Mouse (Mus musculus) forebrain, embryonic 11.5 days (tissue): ENCODE measurements around the gene Abcd3. TPM values are rescaled to one million over a fixed set of nuclear protein-coding genes. Genes with fewer than 3 reads are reported as not detected.

ENCODE experiments used
- ATAC-seq: fragments of 200-750 bp; cut with Nextera tagmentation; replicated peaks from 2 replicates; pipeline ENCODE4 v1.8.0; 2017; ENCODE audit warnings: moderate TSS enrichment; ENCODE audit not compliant: low FRiP score
- DNase-seq: peaks from one replicate; pipeline ENCODE4 v3.0.0-alpha.2; 2017; ENCODE audit warnings: low spot score
- H3K27ac ChIP-seq: fragments of 300-500 bp; sonication (generic); 2 replicates; pipeline ENCODE4 v1.5.1; 2014; ENCODE audit warnings: low read depth, low read length
- H3K27me3 ChIP-seq: fragments of 300-500 bp; sonication (generic); 2 replicates; pipeline ENCODE4 v1.6.1; 2014; ENCODE audit warnings: mild to moderate bottlenecking, low read length, mixed read lengths; ENCODE audit not compliant: control insufficient read depth, insufficient read depth
- H3K36me3 ChIP-seq: fragments of 300-500 bp; sonication (generic); 2 replicates; pipeline ENCODE4 v1.6.1; 2014; ENCODE audit warnings: mild to moderate bottlenecking, low read length, moderate library complexity, mixed read lengths; ENCODE audit not compliant: control insufficient read depth, insufficient read depth
- H3K4me1 ChIP-seq: fragments of 300-500 bp; sonication (generic); replicated peaks from 2 replicates; pipeline ENCODE4 v1.6.1; 2014; ENCODE audit warnings: low read length, mixed read lengths; ENCODE audit not compliant: control insufficient read depth, insufficient read depth
- H3K4me2 ChIP-seq: fragments of 300-500 bp; sonication (generic); 2 replicates; pipeline ENCODE4 v1.6.1; 2014; ENCODE audit warnings: low read depth, mild to moderate bottlenecking, low read length, moderate library complexity, mixed read lengths; ENCODE audit not compliant: severe bottlenecking
- H3K4me3 ChIP-seq: fragments of 300-500 bp; sonication (generic); 2 replicates; pipeline ENCODE4 v1.5.1; 2014; ENCODE audit warnings: low read depth, low read length
- H3K9ac ChIP-seq: fragments of 300-500 bp; sonication (generic); 2 replicates; pipeline ENCODE4 v1.6.1; 2014; ENCODE audit warnings: low read length
- H3K9me3 ChIP-seq: fragments of 300-500 bp; sonication (generic); 2 replicates; pipeline ENCODE4 v1.6.1; 2016; ENCODE audit warnings: low read length, mixed read lengths; ENCODE audit not compliant: control insufficient read depth
- WGBS: fragments of 180-500 bp; shearing (Covaris S2); extraction: QIAGEN DNeasy Blood & Tissue Kit; methylation state at CpG from one replicate; pipeline ENCODE4 v1.1.7; 2014; 5-methylcytosine and 5-hydroxymethylcytosine counted together
- polyA plus RNA-seq: library from polyadenylated mRNA; unstranded; fragments of >200 nt; fragmentation: Nextera tagmentation; extraction: Ambion mirVana; gene quantifications from 2 replicates; pipeline ENCODE4 v1.2.1, GENCODE M21; 2014

Gene Abcd3
- polyA plus RNA-seq, 1 experiment from 2014 or later: 59.0 TPM

DNA sequence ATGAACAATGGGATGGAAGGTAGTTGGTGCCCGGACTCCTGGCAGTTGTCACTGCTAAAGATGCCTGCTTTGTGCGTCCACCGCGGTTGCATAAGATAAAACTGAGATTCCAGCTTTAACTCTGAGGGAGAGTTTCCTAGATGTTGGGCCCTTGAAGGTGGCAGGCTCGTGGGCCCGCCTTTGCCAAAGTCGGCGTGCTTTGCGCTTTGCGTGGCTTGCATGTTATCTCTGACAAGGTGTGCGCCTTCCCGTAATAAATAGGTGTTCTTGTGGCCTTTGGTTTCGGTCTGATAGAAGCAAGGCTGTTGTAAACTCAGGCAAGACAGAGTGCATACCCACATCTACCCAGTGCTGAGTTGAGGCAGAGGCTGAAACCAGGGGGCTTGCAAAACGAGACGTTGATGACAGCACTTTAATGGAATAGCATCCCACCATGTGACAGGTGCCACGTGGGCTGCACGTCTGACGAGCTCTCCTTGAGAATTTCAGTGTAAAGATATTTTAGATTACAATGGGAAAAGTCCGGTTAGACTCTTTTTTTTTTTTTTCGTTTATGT, 91.1 kb downstream of the Abcd3 start:
- H3K36me3 ChIP-seq: no peaks in the 10 kb centered on the region
- no peaks in the 10 kb centered on the region; the same call in 1 of the 2 replicates for H3K27me3 ChIP-seq
- H3K4me2 ChIP-seq: peak overlapping the region; percentile 68
- 7% methylated on average over 20 of the region's 20 CpGs for WGBS
- no peaks in the 10 kb centered on the region for H3K9me3 ChIP-seq
- H3K4me1 ChIP-seq: peaks cover 16% of the 10 kb centered on the region
- DNase-seq (no peak), ATAC-seq (no peak)
- H3K9ac ChIP-seq: peak overlapping the region; percentile 60
- H3K4me3 ChIP-seq: peak overlapping the region; percentile 66
- no peak overlapping the region for H3K27ac ChIP-seq

DNA sequence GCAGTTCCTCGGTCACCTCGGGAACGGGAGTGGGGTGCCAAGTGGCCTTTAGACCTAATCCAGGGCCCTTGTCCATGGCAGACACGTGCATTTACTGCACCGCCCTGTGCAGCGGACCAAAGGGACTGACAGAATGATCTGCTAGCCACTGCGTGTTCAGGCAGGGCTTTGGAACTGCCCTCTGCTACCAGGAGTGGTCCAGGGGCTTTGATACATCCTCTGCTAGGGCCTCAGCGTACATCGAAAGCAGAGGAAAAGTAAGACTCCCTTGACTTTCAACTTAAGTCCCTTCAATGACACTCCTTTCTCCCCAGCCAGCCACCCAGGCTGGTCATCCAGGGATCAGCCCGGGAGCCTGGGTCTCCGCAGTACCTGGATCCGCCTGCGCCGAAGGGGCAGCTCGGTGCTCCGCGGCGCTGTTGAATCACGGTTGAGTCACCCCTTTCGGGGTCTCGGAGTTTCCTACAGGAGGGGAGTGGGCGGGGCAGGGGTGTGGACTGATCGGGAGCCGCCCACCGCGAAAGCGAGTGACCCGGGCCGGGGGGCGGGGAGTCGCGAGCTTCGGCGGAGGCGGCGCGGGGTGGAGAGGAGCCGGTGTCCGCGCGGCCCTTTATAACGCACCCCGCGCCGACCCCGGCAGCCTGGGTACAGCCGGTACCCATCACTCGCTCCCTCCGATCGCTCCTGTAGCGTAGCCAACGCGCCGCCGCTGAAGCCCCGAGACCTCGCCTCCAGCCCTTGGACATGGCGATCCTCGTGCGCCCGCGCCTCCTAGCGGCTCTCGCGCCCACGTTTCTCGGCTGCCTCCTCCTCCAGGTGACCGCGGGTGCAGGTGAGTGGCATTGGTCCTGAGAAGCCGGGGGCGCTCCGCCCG, 91.9 kb downstream of the Abcd3 start, which contains the start of gene F3:
F3 (plus strand) TSS at position 567 of the 874 bp plus-strand sequence.
- H3K9me3 ChIP-seq: no peaks in the 10 kb centered on the region
- DNase-seq (peak; percentile 92), ATAC-seq (peak; percentile 93)
- peaks cover 16% of the 10 kb centered on the region for H3K4me1 ChIP-seq
- under 1% methylated on average over 65 of the region's 73 CpGs for WGBS
- H3K4me2 ChIP-seq: peak within 1 kb of the TSS; percentile 68
- peak within 1 kb of the TSS; percentile 66 for H3K4me3 ChIP-seq
- no peaks in the 10 kb centered on the region; the same call in 1 of the 2 replicates for H3K27me3 ChIP-seq
- no peaks in the 10 kb centered on the region for H3K36me3 ChIP-seq
- peak within 1 kb of the TSS; percentile 60 for H3K9ac ChIP-seq
- no peak within 1 kb of the TSS for H3K27ac ChIP-seq

DNA sequence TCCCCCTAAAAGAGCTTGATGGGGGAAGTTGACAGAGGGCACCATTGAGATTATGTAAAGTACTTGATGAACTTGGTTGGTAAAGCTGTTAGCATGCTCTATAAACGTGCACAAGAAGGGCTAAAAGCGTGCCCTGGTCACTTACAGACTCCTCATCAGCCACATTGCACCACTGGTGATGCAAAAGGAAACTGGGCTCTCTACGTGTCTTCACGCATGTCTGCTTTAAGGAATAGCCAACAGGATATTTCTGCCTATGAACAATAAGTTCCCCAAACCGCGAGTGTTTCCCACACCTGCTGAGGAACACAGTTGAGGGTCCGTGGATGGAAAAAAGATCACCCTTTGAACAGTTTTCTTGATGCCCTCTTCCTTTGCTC, 93.4 kb downstream of the Abcd3 start:
- no peak overlapping the region for H3K4me2 ChIP-seq
- WGBS: 67% methylated on average over 7 of the region's 7 CpGs
- no peaks in the 10 kb centered on the region for H3K36me3 ChIP-seq
- H3K27me3 ChIP-seq: no peaks in the 10 kb centered on the region; the same call in 1 of the 2 replicates
- ATAC-seq (no peak), DNase-seq (no peak)
- H3K27ac ChIP-seq: no peak overlapping the region
- no peak overlapping the region for H3K4me3 ChIP-seq
- no peak overlapping the region for H3K9ac ChIP-seq
- peaks cover 16% of the 10 kb centered on the region for H3K4me1 ChIP-seq
- no peaks in the 10 kb centered on the region for H3K9me3 ChIP-seq

DNA sequence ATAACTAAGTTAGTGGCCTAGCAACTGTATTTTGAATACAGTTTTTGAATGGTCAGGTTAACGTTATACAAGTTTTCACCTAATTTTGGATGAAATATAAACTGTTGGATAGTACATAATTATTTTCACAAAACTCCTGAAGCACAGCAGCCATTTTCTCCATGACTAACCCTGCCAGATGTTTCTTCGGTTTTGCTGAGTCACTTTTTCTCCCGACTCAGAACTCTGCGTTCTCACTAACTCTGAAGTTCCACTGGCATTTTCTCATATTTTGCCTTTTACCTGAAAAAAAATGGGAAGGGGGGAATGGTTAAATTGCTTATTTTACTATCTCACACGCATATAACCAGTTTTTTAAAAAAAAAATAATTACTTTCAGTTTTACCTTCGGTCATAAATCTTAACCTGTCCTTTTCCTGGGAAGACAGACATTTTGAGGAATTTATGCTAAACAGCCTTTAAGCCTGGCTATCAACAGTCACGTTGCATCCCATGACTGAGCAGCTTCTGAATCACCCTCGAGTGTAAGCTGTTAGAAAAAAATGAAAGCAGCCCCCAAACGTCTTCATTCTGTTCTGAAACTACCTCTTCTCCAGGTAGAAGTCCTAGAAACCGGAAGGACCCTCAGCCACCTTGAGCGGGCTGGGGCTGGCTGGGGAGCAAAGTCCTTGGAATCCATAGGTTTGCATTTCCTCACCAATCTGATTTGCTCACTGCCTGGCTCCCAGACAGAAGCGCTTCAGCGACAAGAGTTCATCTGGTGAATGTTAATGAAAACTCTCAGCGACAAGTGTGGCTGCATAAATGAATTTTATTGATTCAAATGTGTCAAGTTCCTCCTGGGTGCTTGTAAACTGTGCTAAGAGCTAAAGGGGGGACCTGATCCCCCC, 94.1 kb downstream of the Abcd3 start:
- WGBS: 60% methylated on average over 14 of the region's 14 CpGs
- no peak overlapping the region for H3K9ac ChIP-seq
- DNase-seq (no peak), ATAC-seq (no peak)
- no peaks in the 10 kb centered on the region for H3K9me3 ChIP-seq
- H3K4me1 ChIP-seq: peaks cover 16% of the 10 kb centered on the region
- H3K36me3 ChIP-seq: no peaks in the 10 kb centered on the region
- no peak overlapping the region for H3K4me3 ChIP-seq
- no peak overlapping the region for H3K27ac ChIP-seq
- no peak overlapping the region for H3K4me2 ChIP-seq
- H3K27me3 ChIP-seq: no peaks in the 10 kb centered on the region; the same call in 1 of the 2 replicates

DNA sequence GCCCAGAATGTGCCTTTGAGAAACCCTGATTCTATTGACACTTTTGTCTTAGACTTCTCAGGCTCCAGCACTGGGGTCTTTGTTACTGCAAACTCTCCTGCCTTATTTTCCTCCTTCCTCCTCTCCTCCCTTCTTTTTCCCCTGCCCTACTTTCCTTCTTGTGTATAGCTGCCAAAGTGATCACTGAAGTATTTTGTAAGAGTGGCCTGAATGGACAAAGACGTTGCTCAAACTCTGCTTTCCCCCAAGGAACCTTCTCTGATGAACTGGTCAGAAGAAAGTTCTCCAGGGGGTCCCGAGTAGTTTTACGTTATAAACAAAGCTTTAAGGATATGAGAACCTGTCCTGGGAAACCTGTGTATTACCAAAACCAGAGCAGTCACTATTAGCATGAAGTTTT, 95.4 kb downstream of the Abcd3 start:
- Histone ChIP-seq H3K9ac (no peak overlapping the region), H3K27ac (no peak overlapping the region), H3K9me3 (no peaks in the 10 kb centered on the region), H3K4me1 (peaks cover 16% of the 10 kb centered on the region), H3K27me3 (no peaks in the 10 kb centered on the region; the same call in 1 of the 2 replicates), H3K4me3 (no peak overlapping the region), H3K36me3 (no peaks in the 10 kb centered on the region), H3K4me2 (no peak overlapping the region)
- no peak for DNase-seq
- ATAC-seq: no peak
- 68% methylated on average over 3 of the region's 3 CpGs for WGBS

DNA sequence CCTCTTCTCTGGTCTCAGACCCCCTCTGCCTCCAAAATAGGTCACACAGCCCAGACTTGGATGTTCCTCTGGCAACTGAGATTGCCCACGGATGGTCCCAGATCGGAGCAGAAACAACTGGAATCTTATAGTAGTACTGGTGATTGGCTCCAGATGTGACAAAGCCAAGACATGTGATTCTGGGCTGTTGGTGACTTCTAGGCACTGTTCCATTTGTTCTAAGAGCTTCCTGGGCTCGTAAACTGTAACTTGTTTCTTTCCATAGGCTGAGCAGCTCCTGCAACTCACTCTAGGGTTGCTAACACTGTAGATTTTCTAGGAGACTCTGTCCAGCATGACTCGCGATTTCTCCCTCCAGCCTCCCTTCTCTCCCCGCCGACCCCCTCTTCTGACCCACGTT, 96.4 kb downstream of the Abcd3 start:
- Histone ChIP-seq H3K27ac (no peak overlapping the region), H3K36me3 (no peaks in the 10 kb centered on the region), H3K9ac (no peak overlapping the region), H3K27me3 (no peaks in the 10 kb centered on the region; the same call in 1 of the 2 replicates), H3K4me1 (peaks cover 9% of the 10 kb centered on the region), H3K4me3 (no peak overlapping the region), H3K9me3 (no peaks in the 10 kb centered on the region), H3K4me2 (no peak overlapping the region)
- ATAC-seq (no peak), DNase-seq (no peak)
- 73% methylated on average over 8 of the region's 8 CpGs for WGBS

DNA sequence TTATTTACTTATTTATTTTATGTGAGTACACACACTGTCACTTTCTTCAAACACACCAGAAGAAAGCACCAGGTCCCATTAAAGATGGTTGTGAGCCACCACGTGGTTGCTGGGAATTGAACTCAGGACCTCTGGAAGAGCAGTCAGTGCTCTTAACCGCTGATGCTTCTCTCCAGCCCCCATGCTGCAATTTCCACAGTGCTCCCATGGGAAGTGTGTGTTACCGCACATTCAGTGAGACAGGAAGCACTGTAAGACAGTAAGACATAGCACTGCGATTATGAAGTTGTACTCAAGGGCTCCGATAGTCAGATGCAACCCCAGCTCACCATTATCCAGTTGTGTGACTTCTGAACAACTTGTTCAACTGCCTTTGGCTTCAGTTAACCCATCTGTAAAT, 98.6 kb downstream of the Abcd3 start:
- H3K9me3 ChIP-seq: no peaks in the 10 kb centered on the region
- WGBS: 85% methylated on average over 5 of the region's 5 CpGs
- no peaks in the 10 kb centered on the region for H3K36me3 ChIP-seq
- ATAC-seq (no peak), DNase-seq (no peak)
- no peak overlapping the region for H3K4me3 ChIP-seq
- no peak overlapping the region for H3K9ac ChIP-seq
- H3K4me1 ChIP-seq: peaks cover 1% of the 10 kb centered on the region; the same call in 1 of the 2 replicates
- H3K4me2 ChIP-seq: no peak overlapping the region
- H3K27me3 ChIP-seq: no peaks in the 10 kb centered on the region
- no peak overlapping the region for H3K27ac ChIP-seq

DNA sequence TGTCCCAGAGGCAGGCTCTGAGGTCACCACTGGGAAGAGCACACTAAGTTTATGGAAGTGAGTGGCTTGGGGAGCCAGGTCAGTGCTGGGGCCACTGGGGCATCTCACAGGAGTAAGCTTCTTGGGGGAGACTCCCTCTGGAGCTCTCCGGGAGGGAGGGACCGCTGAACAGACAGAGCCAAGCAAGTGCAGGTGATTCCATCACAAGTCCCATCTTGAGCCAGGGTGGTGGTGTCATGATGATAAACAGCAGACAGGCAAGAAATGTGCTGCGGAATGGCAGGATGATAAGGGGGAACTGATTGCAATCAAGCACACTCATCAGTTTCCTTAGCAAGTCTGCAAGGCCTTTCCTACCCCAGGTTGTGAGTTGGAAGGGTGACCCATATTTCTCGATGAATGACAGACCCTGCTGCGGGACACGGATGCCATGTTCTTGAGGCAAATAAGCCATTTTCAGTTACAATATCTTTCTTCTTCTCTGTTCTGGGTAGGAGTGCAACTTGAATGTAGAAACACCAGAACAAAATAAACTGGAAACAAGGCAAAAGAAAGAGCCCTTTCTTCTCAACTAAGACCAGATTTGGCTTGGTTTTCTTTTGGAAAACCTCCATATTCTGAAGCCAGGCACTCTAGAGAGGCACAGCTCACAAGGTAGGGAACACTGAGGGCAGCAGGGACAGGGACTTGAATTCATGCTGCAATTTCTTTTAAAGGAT, 99.2 kb downstream of the Abcd3 start:
- H3K9ac ChIP-seq: no peak overlapping the region
- no peak overlapping the region for H3K27ac ChIP-seq
- DNase-seq (no peak), ATAC-seq (no peak)
- no peaks in the 10 kb centered on the region for H3K36me3 ChIP-seq
- no peak overlapping the region for H3K4me3 ChIP-seq
- no peaks in the 10 kb centered on the region for H3K4me1 ChIP-seq
- H3K9me3 ChIP-seq: no peaks in the 10 kb centered on the region
- no peaks in the 10 kb centered on the region for H3K27me3 ChIP-seq
- H3K4me2 ChIP-seq: no peak overlapping the region
- 91% methylated on average over 6 of the region's 6 CpGs for WGBS
